Mouse (Mus musculus) heart, adult 11 months (tissue): Measurements from ENCODE around the gene Il12rb1.
A peak's percentile ranks its signal among the peaks of the same experiment; 100 is the strongest.

Experiments
- DNase-seq: peaks from one replicate; pipeline ENCODE4 v3.0.0; 2022

Il12rb1 gene

GRCm38 (mm10) chr8:70833018-70833482 lies 24.8 kb downstream of the Il12rb1 start:
- DNase-seq, result peak; percentile 97

- peak; percentile 99 for DNase-seq
Measured at GRCm38 (mm10) chr8:70833520-70833919, 25.3 kb downstream of the Il12rb1 start.

- DNase-seq, result no peak
Measured at GRCm38 (mm10) chr8:70834071-70834470, 25.8 kb downstream of the Il12rb1 start.

GRCm38 (mm10) chr8:70836666-70837065 lies 28.4 kb downstream of the Il12rb1 start:
- no peak for DNase-seq

- peak; percentile 97 for DNase-seq
Measured at GRCm38 (mm10) chr8:70838654-70839407, 30.6 kb downstream of the Il12rb1 start.

- peak; percentile 100 for DNase-seq
Measured at GRCm38 (mm10) chr8:70839408-70840351, 31.4 kb downstream of the Il12rb1 start, which contains the start of gene Arrdc2. TSS of gene Arrdc2 (minus strand) at chr8:70839720.

GRCm38 (mm10) chr8:70840590-70840989 lies 32.3 kb downstream of the Il12rb1 start:
- DNase-seq, result peak; percentile 94

GRCm38 (mm10) chr8:70841147-70842072 lies 33.2 kb downstream of the Il12rb1 start:
- DNase-seq, result peak; percentile 98

- DNase-seq, result peak; percentile 92
Measured at GRCm38 (mm10) chr8:70842484-70842883, 34.2 kb downstream of the Il12rb1 start.

GRCm38 (mm10) chr8:70843214-70843773 lies 35.0 kb downstream of the Il12rb1 start:
- DNase-seq, result peak; percentile 90

GRCm38 (mm10) chr8:70843941-70844340 lies 35.7 kb downstream of the Il12rb1 start:
- peak; percentile 90 for DNase-seq

- DNase-seq, result peak; percentile 97
Measured at GRCm38 (mm10) chr8:70844523-70844922, 36.3 kb downstream of the Il12rb1 start.

GRCm38 (mm10) chr8:70845108-70845507 lies 36.9 kb downstream of the Il12rb1 start:
- no peak for DNase-seq

- DNase-seq, result peak; percentile 91
Measured at GRCm38 (mm10) chr8:70846371-70847154, 38.3 kb downstream of the Il12rb1 start.

GRCm38 (mm10) chr8:70849333-70849990 lies 41.2 kb downstream of the Il12rb1 start:
- peak; percentile 98 for DNase-seq

- DNase-seq, result peak; percentile 91
Measured at GRCm38 (mm10) chr8:70850132-70850845, 42.0 kb downstream of the Il12rb1 start.

- DNase-seq, result peak; percentile 90
Measured at GRCm38 (mm10) chr8:70850947-70851346, 42.7 kb downstream of the Il12rb1 start.

- DNase-seq, result peak; percentile 91
Measured at GRCm38 (mm10) chr8:70851837-70852236, 43.6 kb downstream of the Il12rb1 start.

- peak; percentile 93 for DNase-seq
Measured at GRCm38 (mm10) chr8:70852595-70853231, 44.5 kb downstream of the Il12rb1 start.
